Mouse (Mus musculus) G1E (cell line): ENCODE measurements around the gene Ghr. TPM values are rescaled to one million over a fixed set of nuclear protein-coding genes. Genes with fewer than 3 reads are reported as not detected.

Experiments
- ATAC-seq: 2 replicates; pipeline ENCODE4 v1.8.0; 2016; ENCODE audit warnings: mild to moderate bottlenecking; ENCODE audit not compliant: insufficient number of reproducible peaks, poor library complexity, low FRiP score, severe bottlenecking; ENCODE audit errors: extremely low read depth
- DNase-seq: peaks from one replicate; pipeline ENCODE4 v3.0.0; 2012; ENCODE audit warnings: low spot score
- H3K27me3 ChIP-seq: 2 replicates; pipeline ENCODE4 v1.6.1; 2012; ENCODE audit warnings: mild to moderate bottlenecking, low read length, inconsistent platforms; ENCODE audit not compliant: insufficient read depth
- H3K36me3 ChIP-seq: replicated peaks from 2 replicates; pipeline ENCODE3; 2012; ENCODE audit warnings: mild to moderate bottlenecking, inconsistent platforms
- H3K4me1 ChIP-seq: 2 replicates; pipeline ENCODE4 v1.6.1; 2012; ENCODE audit warnings: low read depth, low read length, inconsistent platforms, mixed read lengths; ENCODE audit not compliant: insufficient read depth
- H3K4me3 ChIP-seq: 2 replicates; pipeline ENCODE4 v1.5.1; 2012; ENCODE audit warnings: low read depth, mild to moderate bottlenecking, inconsistent platforms, low read length, moderate library complexity, mixed read lengths
- H3K9me3 ChIP-seq: replicated peaks from 2 replicates; pipeline ENCODE4 v1.6.1; 2012; ENCODE audit warnings: inconsistent platforms
- CTCF ChIP-seq: IDR thresholded peaks from 2 replicates; pipeline ENCODE4 v1.5.1; 2012; ENCODE audit warnings: low read depth, low read length, inconsistent platforms, mixed read lengths
- GATA1 ChIP-seq: IDR thresholded peaks from 2 replicates; pipeline ENCODE4 v1.6.1; 2012; ENCODE audit warnings: borderline replicate concordance, low read length, inconsistent platforms, mixed read lengths
- GATA2 ChIP-seq: IDR thresholded peaks from 2 replicates; pipeline ENCODE4 v1.6.1; 2012; ENCODE audit warnings: low read depth, low read length, inconsistent platforms, borderline replicate concordance
- POLR2AphosphoS5 ChIP-seq: IDR thresholded peaks from 2 replicates; pipeline ENCODE4 v1.6.1; 2012; ENCODE audit warnings: low read depth, low read length, inconsistent platforms; ENCODE audit not compliant: insufficient replicate concordance
- TAL1 ChIP-seq: conservative IDR thresholded peaks from 2 replicates; pipeline ENCODE4 v1.6.1; 2012; ENCODE audit warnings: low read depth, low read length, inconsistent platforms, mixed read lengths
- polyA plus RNA-seq: library from polyadenylated mRNA; stranded (reverse); fragments of >175 nt; gene quantifications from 2 replicates; pipeline ENCODE4 v1.2.3, GENCODE M21; 2012
- total RNA-seq, 2 experiments: library from RNA; stranded (forward) in 1 of 2; stranded (reverse) in 1 of 2; fragments of 200-1000 nt in 1 of 2; fragments of >200 nt in 1 of 2; fragmentation: Nextera tagmentation in 1 of 2; gene quantifications; 2 replicates each; pipeline ENCODE4 v1.2.3; 2014 to 2017

The Ghr gene
- total and polyA plus RNA-seq, 3 experiments = 0.66 TPM; not detected in 2

- Histone ChIP-seq H3K9me3 (no peaks in the 10 kb centered on the region), H3K4me3 (no peak overlapping the region), H3K4me1 (no peaks in the 10 kb centered on the region), H3K27me3 (no peaks in the 10 kb centered on the region), H3K36me3 (no peaks in the 10 kb centered on the region)
- ATAC-seq = no peak
- no peak for DNase-seq
- TF ChIP-seq GATA2 = no peak
- TF ChIP-seq TAL1 = no peak
- TF ChIP-seq CTCF = no peak
- TF ChIP-seq GATA1 = no peak
- TF ChIP-seq POLR2AphosphoS5 = no peak
Measured at GRCm38 (mm10) chr15:3490011-3490410, 93.3 kb downstream of the Ghr start.

GRCm38 (mm10) chr15:3489180-3489579, 94.1 kb downstream of the Ghr start:
- Histone ChIP-seq H3K36me3 (no peaks in the 10 kb centered on the region), H3K27me3 (no peaks in the 10 kb centered on the region), H3K4me3 (no peak overlapping the region), H3K9me3 (no peaks in the 10 kb centered on the region), H3K4me1 (no peaks in the 10 kb centered on the region)
- ATAC-seq = no peak
- TF ChIP-seq GATA1 (no peak), TAL1 (no peak), POLR2AphosphoS5 (no peak), CTCF (no peak)
- no peak for DNase-seq

- Histone ChIP-seq H3K9me3 (no peaks in the 10 kb centered on the region), H3K27me3 (no peaks in the 10 kb centered on the region), H3K4me3 (no peak overlapping the region), H3K36me3 (no peaks in the 10 kb centered on the region), H3K4me1 (no peaks in the 10 kb centered on the region)
- ATAC-seq = no peak
- TF ChIP-seq POLR2AphosphoS5 (no peak), TAL1 (no peak), GATA1 (no peak), GATA2 (no peak), CTCF (no peak)
- DNase-seq = no peak
Measured at GRCm38 (mm10) chr15:3488601-3489000, 94.7 kb downstream of the Ghr start.

- Histone ChIP-seq H3K36me3 (no peaks in the 10 kb centered on the region), H3K9me3 (no peaks in the 10 kb centered on the region), H3K27me3 (no peaks in the 10 kb centered on the region), H3K4me3 (no peak overlapping the region), H3K4me1 (no peaks in the 10 kb centered on the region)
- DNase-seq (no peak), ATAC-seq (no peak)
- no peak for TF ChIP-seq CTCF
- TF ChIP-seq GATA1 = no peak
- TF ChIP-seq GATA2 = no peak
- TF ChIP-seq POLR2AphosphoS5 = no peak
Measured at GRCm38 (mm10) chr15:3486691-3487090, 96.6 kb downstream of the Ghr start.

DNA sequence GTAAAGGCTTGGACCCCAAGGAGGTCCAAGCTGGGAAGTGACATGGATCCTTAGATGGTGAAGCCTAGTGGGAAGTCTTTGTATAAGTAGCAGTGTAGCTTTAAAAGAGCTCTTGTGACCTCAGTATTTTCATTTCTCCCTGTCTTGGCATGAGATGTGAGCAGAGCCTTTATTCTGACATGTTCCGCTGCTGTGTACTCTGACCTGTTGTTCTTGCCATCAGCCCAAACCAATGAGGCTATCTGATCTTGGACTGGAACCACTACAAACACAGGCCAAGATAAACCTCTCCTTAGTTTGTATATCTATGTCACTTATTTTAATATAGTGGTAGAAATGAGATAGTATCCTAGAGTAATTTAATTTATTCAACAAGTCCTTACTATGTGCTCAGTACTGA, 97.9 kb downstream of the Ghr start:
- TF ChIP-seq GATA2 (no peak), CTCF (no peak), GATA1 (no peak), POLR2AphosphoS5 (no peak), TAL1 (no peak)
- Histone ChIP-seq H3K4me1 (no peaks in the 10 kb centered on the region), H3K9me3 (no peaks in the 10 kb centered on the region), H3K27me3 (no peaks in the 10 kb centered on the region), H3K36me3 (no peaks in the 10 kb centered on the region), H3K4me3 (no peak overlapping the region)
- ATAC-seq (no peak), DNase-seq (no peak)

GRCm38 (mm10) chr15:3483451-3483850, 99.8 kb downstream of the Ghr start:
- H3K27me3 ChIP-seq = no peaks in the 10 kb centered on the region
- DNase-seq = no peak
- H3K4me1 ChIP-seq = no peaks in the 10 kb centered on the region
- ATAC-seq = no peak
- H3K36me3 ChIP-seq = no peaks in the 10 kb centered on the region
- no peaks in the 10 kb centered on the region for H3K9me3 ChIP-seq
- TF ChIP-seq POLR2AphosphoS5 = no peak
- no peak for TF ChIP-seq GATA2
- no peak overlapping the region for H3K4me3 ChIP-seq

DNA sequence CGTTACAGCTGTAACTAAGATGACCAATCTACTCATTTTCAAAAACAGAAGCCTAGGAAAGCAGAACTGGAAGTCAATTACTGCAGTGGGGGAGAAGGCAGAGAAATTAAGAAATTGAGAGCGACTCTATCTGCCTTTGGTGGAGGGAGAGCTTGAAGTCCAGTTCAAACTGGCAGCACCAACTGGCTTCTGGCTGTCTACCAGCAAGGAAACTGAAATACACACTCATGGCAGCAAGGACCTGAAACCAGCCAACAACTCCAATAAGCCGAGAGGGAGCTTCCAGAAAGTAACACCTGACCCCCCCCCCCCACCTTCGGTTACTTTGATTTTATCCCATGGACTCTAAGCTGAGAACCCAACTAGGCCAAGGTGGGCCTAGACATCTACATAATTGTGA, 114.1 kb downstream of the Ghr start:
- ATAC-seq (no peak), DNase-seq (no peak)
- TF ChIP-seq POLR2AphosphoS5 = no peak
- TF ChIP-seq TAL1 = no peak
- TF ChIP-seq GATA2 = no peak
- no peak for TF ChIP-seq GATA1
- no peak for TF ChIP-seq CTCF
- Histone ChIP-seq H3K27me3 (no peaks in the 10 kb centered on the region), H3K9me3 (no peaks in the 10 kb centered on the region), H3K4me3 (no peak overlapping the region), H3K4me1 (no peaks in the 10 kb centered on the region), H3K36me3 (no peaks in the 10 kb centered on the region)

DNA sequence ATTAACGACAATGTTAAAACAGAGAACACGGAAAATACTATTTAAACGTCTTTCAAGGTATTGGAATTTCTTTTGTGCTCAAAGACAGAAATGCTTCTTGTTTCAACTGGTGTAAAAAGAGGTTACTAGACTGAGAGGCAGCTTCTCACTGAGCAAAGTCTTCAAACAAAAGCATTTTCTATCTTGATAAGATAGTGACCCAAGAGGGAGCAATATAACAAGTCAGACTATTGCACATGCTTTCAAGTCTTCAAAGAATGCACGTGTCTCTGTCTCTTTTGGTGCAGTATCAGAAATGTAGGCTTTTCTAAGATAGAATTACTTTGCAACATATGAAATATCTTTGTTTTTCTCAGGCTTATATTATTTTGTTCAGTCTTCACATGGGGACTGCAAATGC, 116.7 kb downstream of the Ghr start:
- ATAC-seq (no peak), DNase-seq (no peak)
- H3K4me1 ChIP-seq = no peaks in the 10 kb centered on the region
- H3K27me3 ChIP-seq = no peaks in the 10 kb centered on the region
- H3K4me3 ChIP-seq = no peak overlapping the region
- no peaks in the 10 kb centered on the region for H3K36me3 ChIP-seq
- no peaks in the 10 kb centered on the region for H3K9me3 ChIP-seq
- TF ChIP-seq GATA1 = no peak
- no peak for TF ChIP-seq TAL1
- no peak for TF ChIP-seq GATA2
- no peak for TF ChIP-seq POLR2AphosphoS5
- TF ChIP-seq CTCF = no peak
